Mouse (Mus musculus): ENCODE results near the gene Cd2. TPM values are rescaled to one million over a fixed set of nuclear protein-coding genes. Genes with fewer than 3 reads are reported as not detected.
A peak's percentile ranks its signal among the peaks of the same experiment; 100 is the strongest.

The Cd2 gene
- not detected for total RNA-seq (2021)

DNA sequence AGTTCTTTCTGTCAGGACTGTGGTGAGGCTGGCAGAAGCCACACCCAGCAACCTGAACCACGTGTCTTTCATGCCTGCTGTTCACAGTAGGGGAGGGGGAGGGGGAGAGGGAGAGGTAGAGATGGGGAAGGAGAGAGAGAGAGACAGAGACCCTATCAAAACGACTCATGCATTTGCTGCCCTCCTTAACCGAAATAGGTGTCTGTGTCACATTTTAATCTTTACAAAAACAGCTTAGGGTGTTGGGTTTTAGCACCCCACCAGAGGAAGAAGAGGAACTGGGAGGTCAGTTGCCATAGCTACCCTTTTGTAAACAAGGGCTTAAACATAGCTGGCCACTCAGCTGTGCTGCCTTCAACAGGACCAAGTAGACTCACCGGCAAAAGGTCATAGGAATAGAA, at the start of gene Cd2:
Cd2 (minus strand) TSS at position 29 of the 401 bp plus-strand sequence.
- intact Hi-C loops (cut with DNase I): no loop called here
- DNase-seq (ENCODE audit: low spot score in 2 of 2): no peak

GRCm38 (mm10) chr3:101328617-101329016, 40.9 kb upstream of the Cd2 start:
- no peak for DNase-seq (ENCODE audit: low spot score in 2 of 2)
- intact Hi-C loops (cut with DNase I): no loop called here

GRCm38 (mm10) chr3:101327248-101327647, 39.5 kb upstream of the Cd2 start:
- intact Hi-C loops (cut with DNase I): no loop called here
- no peak for DNase-seq (ENCODE audit: low spot score in 2 of 2)

- DNase-seq (ENCODE audit: low spot score in 2 of 2): no peak
- intact Hi-C loops (cut with DNase I): no loop called here
Observed at GRCm38 (mm10) chr3:101322437-101322836, 34.7 kb upstream of the Cd2 start.

DNA sequence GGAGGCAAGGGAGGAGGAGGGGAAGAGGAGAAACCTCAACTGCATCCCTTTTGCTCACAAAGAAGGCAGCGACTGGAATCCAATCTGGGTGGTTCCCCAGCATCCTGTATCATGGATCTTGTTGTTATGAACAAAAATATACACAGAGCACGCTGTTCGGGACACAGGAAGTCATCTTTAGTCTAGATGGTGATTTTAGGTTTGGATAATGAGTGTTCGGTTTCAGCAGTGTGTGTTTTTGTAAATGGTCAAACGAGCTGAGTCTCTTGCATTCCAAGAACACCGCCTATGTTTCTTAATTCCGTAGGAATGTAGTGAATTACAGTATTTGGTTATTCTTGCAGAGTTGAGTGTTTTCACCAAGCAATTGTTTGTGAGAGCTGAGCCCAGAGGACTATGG, 33.1 kb upstream of the Cd2 start:
- no peak for DNase-seq (ENCODE audit: low spot score in 2 of 2)
- intact Hi-C loops (cut with DNase I): no loop called here

DNA sequence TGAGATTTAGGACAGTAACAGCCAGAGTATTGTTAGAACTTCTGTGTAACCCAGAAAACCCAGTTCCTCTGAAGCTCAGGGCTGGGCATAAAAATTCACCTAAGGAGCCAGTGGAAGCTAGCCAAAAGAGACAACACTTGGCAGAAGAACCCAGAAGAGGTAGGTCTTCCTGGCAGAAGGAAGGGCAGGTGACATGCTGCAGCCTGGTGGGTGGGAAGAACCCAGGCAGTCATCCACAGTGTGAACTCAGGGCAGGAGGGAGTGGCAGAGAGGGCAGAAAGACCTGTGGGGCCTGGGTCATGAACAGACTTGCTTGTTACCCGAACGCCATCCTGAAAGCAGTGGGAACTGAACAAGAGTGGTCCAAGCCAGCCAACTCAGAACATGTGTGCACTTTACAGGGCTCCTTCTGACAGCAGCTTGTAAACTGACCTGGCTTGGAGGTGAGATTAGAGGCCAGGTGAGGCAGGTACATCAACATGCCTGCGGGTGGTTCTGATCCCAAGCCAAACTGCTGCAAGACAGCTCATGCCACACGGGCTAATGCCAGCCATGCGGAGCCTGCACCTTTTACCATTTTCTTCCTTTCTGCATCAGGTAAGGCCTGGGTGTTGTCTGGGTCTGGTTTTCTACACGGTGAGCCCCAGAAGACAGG, 30.9 kb upstream of the Cd2 start:
- no peak for DNase-seq (ENCODE audit: low spot score in 2 of 2)
- intact Hi-C loops (cut with DNase I): loop anchor here (5.0 kb wide), 1 partner anchor 144 kb away; no protein-coding TSS in a partner anchor

DNA sequence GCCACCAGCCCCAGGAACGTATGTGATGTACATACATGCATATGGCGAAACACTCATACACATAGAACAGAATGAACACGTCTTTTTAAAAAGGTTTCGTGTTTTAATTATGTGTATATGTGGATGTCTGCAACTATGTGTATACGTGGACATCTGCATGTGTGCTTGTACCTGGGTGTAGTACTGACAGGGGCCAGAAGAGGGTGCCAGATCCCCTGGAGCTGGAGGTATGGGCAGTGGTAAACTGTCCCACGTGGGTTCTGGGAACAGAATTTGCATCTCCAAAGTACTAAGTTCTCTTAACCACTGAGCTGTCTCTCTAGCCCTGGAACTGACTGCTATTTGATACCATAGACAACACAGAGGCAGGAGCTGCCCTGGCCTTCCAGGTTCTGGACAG, 30.4 kb upstream of the Cd2 start:
- DNase-seq (ENCODE audit: low spot score in 2 of 2): no peak
- intact Hi-C loops (cut with DNase I): loop anchor here (5.0 kb wide), 1 partner anchor 144 kb away; no protein-coding TSS in a partner anchor

GRCm38 (mm10) chr3:101314954-101315353, 27.2 kb upstream of the Cd2 start:
- DNase-seq (ENCODE audit: low spot score in 2 of 2): no peak
- intact Hi-C loops (cut with DNase I): loop anchor here (5.0 kb wide), 1 partner anchor 147 kb away; no protein-coding TSS in a partner anchor

- intact Hi-C loops (cut with DNase I): no loop called here
- DNase-seq (ENCODE audit: low spot score in 2 of 2): no peak
Observed at GRCm38 (mm10) chr3:101313266-101314051, 25.7 kb upstream of the Cd2 start.

- intact Hi-C loops (cut with DNase I): no loop called here
- DNase-seq (ENCODE audit: low spot score in 2 of 2): no peak
Observed at GRCm38 (mm10) chr3:101310977-101311376, 23.2 kb upstream of the Cd2 start.

DNA sequence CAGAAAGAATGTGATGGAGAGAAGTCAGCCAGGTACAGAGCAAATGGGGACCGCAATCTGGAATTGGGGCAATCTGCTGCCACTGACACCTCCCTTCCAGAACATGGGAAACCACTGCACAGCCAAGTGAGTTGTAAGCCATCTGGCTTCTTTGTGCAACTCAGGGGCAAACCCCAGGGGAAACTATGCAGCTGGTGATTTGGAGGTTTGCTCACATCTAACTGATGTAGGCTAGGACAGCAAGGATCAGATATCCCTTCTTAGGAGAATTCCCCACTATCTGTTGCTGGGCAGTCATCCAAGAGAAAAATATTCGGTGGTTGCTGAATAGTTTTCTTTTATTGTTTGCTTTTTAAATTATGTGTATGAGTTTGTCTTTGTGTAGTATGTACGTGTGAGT, 21.9 kb upstream of the Cd2 start:
- intact Hi-C loops (cut with DNase I): no loop called here
- no peak for DNase-seq (ENCODE audit: low spot score in 2 of 2)

DNA sequence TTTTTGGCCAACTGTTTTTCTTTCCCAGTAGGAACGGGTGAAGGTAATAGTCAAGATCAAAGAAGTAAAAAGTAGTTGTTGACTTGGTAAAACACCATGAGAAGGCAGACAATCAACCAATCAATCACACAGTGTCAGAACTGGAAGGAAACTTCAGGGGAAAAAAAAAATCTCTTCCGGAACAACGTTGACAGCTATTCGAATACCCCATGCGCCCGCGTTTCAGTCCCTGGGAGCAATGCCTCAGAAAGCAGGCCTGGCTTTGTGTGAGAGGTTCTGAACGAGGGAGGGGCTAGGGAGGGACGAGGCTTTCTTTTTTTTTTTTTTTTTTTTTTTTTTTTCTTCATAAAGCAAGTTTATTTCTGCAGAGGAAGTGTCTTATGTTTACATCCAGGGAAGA, 18.4 kb upstream of the Cd2 start:
- intact Hi-C loops (cut with DNase I): no loop called here
- DNase-seq (ENCODE audit: low spot score in 2 of 2): no peak

GRCm38 (mm10) chr3:101305046-101305445, 17.3 kb upstream of the Cd2 start:
- no peak for DNase-seq (ENCODE audit: low spot score in 2 of 2)
- intact Hi-C loops (cut with DNase I): no loop called here

DNA sequence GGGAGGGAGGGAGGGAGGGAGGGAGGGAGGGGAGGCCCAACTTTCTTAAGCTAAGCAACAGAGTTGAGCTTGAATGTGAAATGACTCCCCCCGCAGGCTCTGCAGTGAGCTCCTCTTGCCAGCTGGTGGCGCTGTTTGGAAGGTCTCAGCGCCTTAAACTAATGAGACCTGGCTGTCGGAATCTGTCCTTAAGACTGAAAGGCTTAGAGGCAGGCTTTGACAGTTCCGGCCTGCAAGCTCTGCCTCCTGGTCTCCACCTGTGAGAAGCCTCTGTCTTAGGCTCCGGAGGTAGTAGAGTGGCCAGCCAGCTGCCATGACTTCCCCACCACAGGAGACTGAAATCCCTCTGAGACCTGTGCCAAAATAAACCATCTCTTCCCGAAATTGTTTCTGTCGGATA, 16.4 kb upstream of the Cd2 start:
- intact Hi-C loops (cut with DNase I): loop anchor here (1.0 to 5.0 kb wide), 2 partner anchors 73 to 158 kb away; partner anchors contain the start of gene Igsf3
- DNase-seq (ENCODE audit: low spot score in 2 of 2): peak; percentile 55 to 59

DNA sequence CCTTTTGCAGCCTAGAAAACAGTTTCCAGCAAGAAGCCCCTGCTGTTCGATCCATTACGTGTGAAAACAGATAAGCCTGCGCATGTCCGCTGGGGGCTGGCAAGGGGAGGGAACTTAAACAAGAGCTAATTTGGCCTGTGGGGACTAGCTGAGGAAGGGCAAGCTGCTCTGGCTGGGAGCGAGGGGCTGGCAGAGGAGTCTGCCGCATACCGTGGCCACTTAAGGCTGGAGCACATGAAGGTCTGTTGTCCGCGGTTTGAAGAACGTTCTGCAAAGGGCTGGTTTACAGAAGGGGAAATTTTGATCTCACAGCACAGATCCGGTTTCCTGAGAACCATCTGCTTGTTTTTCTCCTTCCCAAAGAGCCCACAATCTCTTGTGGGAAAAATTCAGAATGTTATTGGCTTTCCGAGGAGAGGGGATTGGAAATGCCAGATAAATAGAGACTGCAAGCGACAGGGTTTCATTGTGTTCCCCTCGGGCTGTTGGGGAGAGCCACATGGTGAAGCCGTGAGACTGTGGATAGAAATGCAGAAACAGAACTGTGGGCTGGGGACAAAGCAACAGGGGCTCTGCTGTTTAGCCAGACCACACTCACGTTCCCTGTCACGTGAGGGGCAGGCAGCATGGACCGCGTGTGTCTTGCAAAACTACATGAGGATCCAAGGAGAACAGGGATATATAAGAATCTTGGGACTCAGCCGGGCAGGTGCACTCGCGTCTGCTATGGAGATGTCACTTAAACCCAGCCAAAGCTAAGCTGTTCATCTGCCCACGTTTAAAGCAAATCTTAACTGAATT, 12.7 kb upstream of the Cd2 start:
- intact Hi-C loops (cut with DNase I): loop anchor here (5.0 kb wide), 1 partner anchor 77 kb away; the partner anchor contains the start of gene Igsf3
- DNase-seq (ENCODE audit: low spot score in 2 of 2): peak; percentile 53 to 60

DNA sequence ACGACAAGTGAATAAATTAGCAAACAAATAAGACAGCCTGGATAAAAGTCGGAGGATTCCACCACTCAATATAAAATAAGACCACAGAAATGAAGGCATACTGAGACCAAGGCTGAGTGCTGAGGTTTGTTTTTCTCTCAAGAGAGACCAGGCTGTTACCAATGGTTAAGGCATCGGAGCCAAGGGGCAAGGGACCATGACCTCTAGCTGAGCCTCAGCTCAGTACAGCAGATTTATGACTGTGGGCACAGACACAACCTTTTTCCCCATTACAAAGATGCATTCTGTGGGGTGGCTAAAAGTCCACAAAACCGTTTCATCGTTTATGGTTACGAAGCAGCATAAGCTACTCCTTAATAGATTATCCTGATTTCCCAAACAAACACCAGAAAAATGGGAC, 11.9 kb upstream of the Cd2 start:
- no peak for DNase-seq (ENCODE audit: low spot score in 2 of 2)
- intact Hi-C loops (cut with DNase I): loop anchor here (5.0 kb wide), 1 partner anchor 137 kb away; no protein-coding TSS in a partner anchor

GRCm38 (mm10) chr3:101297221-101297620, 9.5 kb upstream of the Cd2 start:
- no peak for DNase-seq (ENCODE audit: low spot score in 2 of 2)
- intact Hi-C loops (cut with DNase I): loop anchor here (5.0 kb wide), 1 partner anchor 135 kb away; no protein-coding TSS in a partner anchor

- no peak for DNase-seq (ENCODE audit: low spot score in 2 of 2)
- intact Hi-C loops (cut with DNase I): loop anchor here (1.0 to 5.0 kb wide), 2 partner anchors 134 to 322 kb away; no protein-coding TSS in a partner anchor
Observed at GRCm38 (mm10) chr3:101295931-101296820, 8.4 kb upstream of the Cd2 start.

GRCm38 (mm10) chr3:101295366-101295867, 7.7 kb upstream of the Cd2 start:
- intact Hi-C loops (cut with DNase I): loop anchor here (1.0 to 5.0 kb wide), 2 partner anchors 133 to 321 kb away; no protein-coding TSS in a partner anchor

More at GRCm38 (mm10) chr3:101295366-101295867, 7.7 kb upstream of the Cd2 start:
- peak; percentile 86 to 90 for DNase-seq (ENCODE audit: low spot score in 2 of 2)

All from left cerebral cortex, postnatal 36 days (tissue).